Mouse (Mus musculus): ENCODE results near the gene Cryba4.

Cryba4 gene

GRCm38 (mm10) chr5:112266011-112266777, 13.9 kb upstream of the Cryba4 start:
- no peak for DNase-seq (ENCODE audit: low spot score in 2 of 2)

GRCm38 (mm10) chr5:112265515-112265914, 13.2 kb upstream of the Cryba4 start:
- peak; percentile 65 to 66 for DNase-seq (ENCODE audit: low spot score in 2 of 2)

GRCm38 (mm10) chr5:112265110-112265509, 12.8 kb upstream of the Cryba4 start:
- no peak for DNase-seq (ENCODE audit: low spot score in 2 of 2)

GRCm38 (mm10) chr5:112264099-112264498, 11.8 kb upstream of the Cryba4 start:
- no peak for DNase-seq (ENCODE audit: low spot score in 2 of 2)

GRCm38 (mm10) chr5:112260818-112261217, 8.5 kb upstream of the Cryba4 start:
- DNase-seq (ENCODE audit: low spot score in 2 of 2): no peak

GRCm38 (mm10) chr5:112259862-112260650, 7.7 kb upstream of the Cryba4 start:
- DNase-seq (ENCODE audit: low spot score in 2 of 2): no peak

GRCm38 (mm10) chr5:112257896-112258295, 5.6 kb upstream of the Cryba4 start:
- DNase-seq (ENCODE audit: low spot score in 2 of 2): no peak

- DNase-seq (ENCODE audit: low spot score in 2 of 2): no peak
These were observed 4.1 kb upstream of the Cryba4 start for GRCm38 (mm10) chr5:112256457-112256856.

GRCm38 (mm10) chr5:112255426-112255825, 3.1 kb upstream of the Cryba4 start, which contains the start of gene Crybb1:
Crybb1 (plus strand) TSS chr5:112255815.
- peak; percentile 80 to 84 for DNase-seq (ENCODE audit: low spot score in 2 of 2)

GRCm38 (mm10) chr5:112254282-112254806, 2.0 kb upstream of the Cryba4 start:
- peak; percentile 85 to 86 for DNase-seq (ENCODE audit: low spot score in 2 of 2)

GRCm38 (mm10) chr5:112253169-112253568, 851 bp upstream of the Cryba4 start:
- no peak for DNase-seq (ENCODE audit: low spot score in 2 of 2)

- no peak for DNase-seq (ENCODE audit: low spot score in 2 of 2)
These were observed 3.2 kb downstream of the Cryba4 start for GRCm38 (mm10) chr5:112249106-112249505.

- DNase-seq (ENCODE audit: low spot score in 2 of 2): no peak
These were observed 4.9 kb downstream of the Cryba4 start for GRCm38 (mm10) chr5:112247399-112247798.

GRCm38 (mm10) chr5:112244890-112245615, 7.3 kb downstream of the Cryba4 start:
- no peak for DNase-seq (ENCODE audit: low spot score in 2 of 2)

- DNase-seq (ENCODE audit: low spot score in 2 of 2): no peak
These were observed 8.1 kb downstream of the Cryba4 start for GRCm38 (mm10) chr5:112244275-112244562.

- no peak for DNase-seq (ENCODE audit: low spot score in 2 of 2)
These were observed 8.6 kb downstream of the Cryba4 start for GRCm38 (mm10) chr5:112243539-112244274.

- no peak for DNase-seq (ENCODE audit: low spot score in 2 of 2)
These were observed 9.3 kb downstream of the Cryba4 start for GRCm38 (mm10) chr5:112243041-112243440.

GRCm38 (mm10) chr5:112242361-112242778, 9.9 kb downstream of the Cryba4 start:
- no peak for DNase-seq (ENCODE audit: low spot score in 2 of 2)

- no peak for DNase-seq (ENCODE audit: low spot score in 2 of 2)
These were observed 10.5 kb downstream of the Cryba4 start for GRCm38 (mm10) chr5:112241849-112242248.

- DNase-seq (ENCODE audit: low spot score in 2 of 2): peak; percentile 92 to 93
These were observed 11.6 kb downstream of the Cryba4 start for GRCm38 (mm10) chr5:112240761-112241160.

GRCm38 (mm10) chr5:112238781-112239482, 13.4 kb downstream of the Cryba4 start:
- DNase-seq (ENCODE audit: low spot score in 2 of 2): no peak
